Mouse (Mus musculus) MEL (cell line): ENCODE results near the gene Ldah. TPM values are rescaled to one million over a fixed set of nuclear protein-coding genes. Genes with fewer than 3 reads are reported as not detected.

ENCODE experiments used
- DNase-seq: peaks from one replicate; pipeline ENCODE4 v3.0.0; 2011; ENCODE audit warnings: low read depth, low spot score
- H3K27ac ChIP-seq: 2 replicates; pipeline ENCODE4 v1.5.1; 2012; ENCODE audit warnings: low read depth, mild to moderate bottlenecking, control low read depth, low read length, moderate library complexity; ENCODE audit not compliant: control insufficient read depth
- H3K27me3 ChIP-seq, 2 experiments: fragments of 150-350 bp in 1 of 2; sonication (generic) in 1 of 2; 2 replicates each; pipeline ENCODE4 v1.6.1; 2012; ENCODE audit warnings: low read length in 2 of 2, mild to moderate bottlenecking in 2 of 2, improper control_type of control experiment in 1 of 2, moderate library complexity in 1 of 2; ENCODE audit not compliant: insufficient read depth in 2 of 2, control insufficient read depth in 1 of 2
- H3K36me3 ChIP-seq, 2 experiments: 2 replicates each; pipeline ENCODE4 v1.6.1; 2012 to 2014; ENCODE audit warnings: low read length in 2 of 2, improper control_type of control experiment in 1 of 2, inconsistent platforms in 1 of 2, mild to moderate bottlenecking in 1 of 2; ENCODE audit not compliant: insufficient read depth in 2 of 2, control insufficient read depth in 1 of 2
- H3K4me1 ChIP-seq, 2 experiments: fragments of 150-350 bp in 1 of 2; sonication (generic) in 1 of 2; 2 replicates each; pipeline ENCODE4 v1.6.1; 2012; ENCODE audit warnings: low read length in 2 of 2, improper control_type of control experiment in 1 of 2, mild to moderate bottlenecking in 1 of 2; ENCODE audit not compliant: insufficient read depth in 2 of 2, control insufficient read depth in 1 of 2
- H3K4me3 ChIP-seq, 2 experiments: fragments of 150-350 bp in 1 of 2; sonication (generic) in 1 of 2; 2 replicates each; pipeline ENCODE4 v1.5.1; 2012; ENCODE audit warnings: low read depth in 2 of 2, low read length in 2 of 2, mild to moderate bottlenecking in 2 of 2, moderate library complexity in 2 of 2, control low read depth in 1 of 2, improper control_type of control experiment in 1 of 2; ENCODE audit not compliant: control insufficient read depth in 1 of 2, insufficient read depth in 1 of 2
- H3K79me2 ChIP-seq: 2 replicates; pipeline ENCODE4 v1.6.1; 2012; ENCODE audit warnings: mild to moderate bottlenecking, low read length, moderate library complexity; ENCODE audit not compliant: control insufficient read depth, poor library complexity, insufficient read depth
- H3K9ac ChIP-seq: 2 replicates; pipeline ENCODE4 v1.6.1; 2012; ENCODE audit warnings: low read depth, mild to moderate bottlenecking, control low read depth, low read length, moderate library complexity; ENCODE audit not compliant: control insufficient read depth, poor library complexity, severe bottlenecking
- H3K9me3 ChIP-seq: fragments of 150-350 bp; sonication (generic); replicated peaks from 2 replicates; pipeline ENCODE4 v1.6.1; 2012; ENCODE audit warnings: mild to moderate bottlenecking, low read length, improper control_type of control experiment, moderate library complexity; ENCODE audit not compliant: insufficient read depth
- BHLHE40 ChIP-seq: IDR thresholded peaks from 2 replicates; pipeline ENCODE4 v1.6.1; 2012; ENCODE audit warnings: low read depth, mild to moderate bottlenecking, inconsistent platforms, low read length, improper control_type of control experiment, borderline replicate concordance
- CHD2 ChIP-seq: IDR thresholded peaks from 2 replicates; pipeline ENCODE4 v1.6.1; 2011; ENCODE audit warnings: low read length, improper control_type of control experiment
- E2F4 ChIP-seq: IDR thresholded peaks from 2 replicates; pipeline ENCODE4 v1.6.1; 2011; ENCODE audit warnings: low read depth, low read length, improper control_type of control experiment, borderline replicate concordance
- ELF1 ChIP-seq: IDR thresholded peaks from 2 replicates; pipeline ENCODE4 v1.6.1; 2014; ENCODE audit warnings: low read depth, mild to moderate bottlenecking, inconsistent platforms, low read length, improper control_type of control experiment, moderate library complexity
- EP300 ChIP-seq, 2 experiments: IDR thresholded peaks; 2 replicates each; pipeline ENCODE4 v1.6.1; 2011; ENCODE audit warnings: improper control_type of control experiment in 2 of 2, low read length in 2 of 2, low read depth in 1 of 2, mild to moderate bottlenecking in 1 of 2
- ETS1 ChIP-seq: IDR thresholded peaks from 2 replicates; pipeline ENCODE4 v1.6.1; 2012; ENCODE audit warnings: low read depth, mild to moderate bottlenecking, inconsistent platforms, low read length, improper control_type of control experiment, moderate library complexity
- GABPA ChIP-seq: IDR thresholded peaks from 2 replicates; pipeline ENCODE4 v1.6.1; 2012; ENCODE audit warnings: low read depth, mild to moderate bottlenecking, inconsistent platforms, low read length, improper control_type of control experiment, moderate library complexity
- GATA1 ChIP-seq: IDR thresholded peaks from 2 replicates; pipeline ENCODE4 v1.6.1; 2011; ENCODE audit warnings: low read depth, low read length, improper control_type of control experiment
- HCFC1 ChIP-seq: IDR thresholded peaks from 2 replicates; pipeline ENCODE4 v1.6.1; 2012; ENCODE audit warnings: low read depth, mild to moderate bottlenecking, inconsistent platforms, low read length, improper control_type of control experiment, moderate library complexity
- MAFK ChIP-seq: IDR thresholded peaks from 2 replicates; pipeline ENCODE4 v1.6.1; 2011; ENCODE audit warnings: low read depth, mild to moderate bottlenecking, low read length, improper control_type of control experiment, borderline replicate concordance
- MAX ChIP-seq: IDR thresholded peaks from 2 replicates; pipeline ENCODE4 v1.6.1; 2011; ENCODE audit warnings: low read length, improper control_type of control experiment
- MXI1 ChIP-seq: IDR thresholded peaks from 2 replicates; pipeline ENCODE4 v1.6.1; 2011; ENCODE audit warnings: mild to moderate bottlenecking, low read depth, low read length, improper control_type of control experiment
- MYB ChIP-seq: IDR thresholded peaks from 2 replicates; pipeline ENCODE4 v1.6.1; 2011; ENCODE audit warnings: mild to moderate bottlenecking, low read depth, low read length, improper control_type of control experiment
- MYC ChIP-seq: IDR thresholded peaks from 2 replicates; pipeline ENCODE4 v1.6.1; 2011; ENCODE audit warnings: low read depth, mild to moderate bottlenecking, low read length, improper control_type of control experiment, moderate library complexity
- NELFE ChIP-seq: IDR thresholded peaks from 2 replicates; pipeline ENCODE4 v1.6.1; 2011; ENCODE audit warnings: low read depth, low read length, improper control_type of control experiment
- NRF1 ChIP-seq: IDR thresholded peaks from 2 replicates; pipeline ENCODE4 v1.6.1; 2014; ENCODE audit warnings: low read depth, mild to moderate bottlenecking, inconsistent platforms, low read length, improper control_type of control experiment, moderate library complexity; ENCODE audit not compliant: poor library complexity, insufficient read depth, severe bottlenecking
- POLR2A ChIP-seq, 2 experiments: IDR thresholded peaks; 2 replicates each; pipeline ENCODE4 v1.6.1; 2011 to 2012; ENCODE audit warnings: low read length in 2 of 2, mild to moderate bottlenecking in 2 of 2, control low read depth in 1 of 2, improper control_type of control experiment in 1 of 2, low read depth in 1 of 2, moderate library complexity in 1 of 2; ENCODE audit not compliant: control insufficient read depth in 1 of 2, insufficient read depth in 1 of 2, poor library complexity in 1 of 2
- POLR2AphosphoS5 ChIP-seq: IDR thresholded peaks from 2 replicates; pipeline ENCODE4 v1.6.1; 2012; ENCODE audit warnings: low read depth, borderline replicate concordance, mild to moderate bottlenecking, inconsistent platforms, low read length, moderate library complexity, mixed read lengths
- RCOR1 ChIP-seq: IDR thresholded peaks from 2 replicates; pipeline ENCODE4 v1.6.1; 2012; ENCODE audit warnings: low read depth, mild to moderate bottlenecking, inconsistent platforms, low read length, improper control_type of control experiment
- SIN3A ChIP-seq: IDR thresholded peaks from 2 replicates; pipeline ENCODE4 v1.6.1; 2012; ENCODE audit warnings: low read length, improper control_type of control experiment, inconsistent platforms
- SMC3 ChIP-seq: IDR thresholded peaks from 2 replicates; pipeline ENCODE4 v1.6.1; 2011; ENCODE audit warnings: low read depth, low read length, improper control_type of control experiment
- TAL1 ChIP-seq: IDR thresholded peaks from 2 replicates; pipeline ENCODE4 v1.6.1; 2012; ENCODE audit warnings: mild to moderate bottlenecking, inconsistent platforms, low read length, moderate library complexity, mixed read lengths
- TBP ChIP-seq: IDR thresholded peaks from 2 replicates; pipeline ENCODE4 v1.8.0; 2011; ENCODE audit warnings: low read depth, low read length, improper control_type of control experiment
- TCF12 ChIP-seq: IDR thresholded peaks from 2 replicates; pipeline ENCODE4 v1.6.1; 2014; ENCODE audit warnings: low read depth, mild to moderate bottlenecking, inconsistent platforms, low read length, improper control_type of control experiment, moderate library complexity
- UBTF ChIP-seq: IDR thresholded peaks from 2 replicates; pipeline ENCODE4 v1.6.1; 2012; ENCODE audit warnings: low read depth, mild to moderate bottlenecking, inconsistent platforms, low read length, improper control_type of control experiment, moderate library complexity, borderline replicate concordance; ENCODE audit not compliant: insufficient read depth
- USF1 ChIP-seq: IDR thresholded peaks from 2 replicates; pipeline ENCODE4 v1.6.1; 2014; ENCODE audit warnings: low read depth, mild to moderate bottlenecking, inconsistent platforms, low read length, improper control_type of control experiment, moderate library complexity
- USF2 ChIP-seq, 2 experiments: IDR thresholded peaks; 2 replicates each; pipeline ENCODE4 v1.6.1; 2011 to 2012; ENCODE audit warnings: improper control_type of control experiment in 2 of 2, low read length in 2 of 2, borderline replicate concordance in 1 of 2, inconsistent platforms in 1 of 2, low read depth in 1 of 2, mild to moderate bottlenecking in 1 of 2; ENCODE audit not compliant: insufficient read depth in 1 of 2
- ZC3H11A ChIP-seq: IDR thresholded peaks from 2 replicates; pipeline ENCODE4 v1.6.1; 2012; ENCODE audit warnings: low read depth, mild to moderate bottlenecking, inconsistent platforms, low read length, improper control_type of control experiment
- ZMIZ1 ChIP-seq: IDR thresholded peaks from 2 replicates; pipeline ENCODE4 v1.6.1; 2012; ENCODE audit warnings: low read depth, mild to moderate bottlenecking, inconsistent platforms, low read length, improper control_type of control experiment, moderate library complexity
- polyA plus RNA-seq, 2 experiments: library from polyadenylated mRNA; stranded (reverse) in 1 of 2; unstranded in 1 of 2; fragments of >175 nt in 1 of 2; fragments of >200 nt in 1 of 2; gene quantifications; 2 replicates each; pipeline versions ENCODE4 v1.2.1 to v1.2.4; 2012; ENCODE audit warnings: low replicate concordance in 2 of 2, low read depth in 1 of 2; ENCODE audit not compliant: insufficient read length in 2 of 2, insufficient read depth in 1 of 2, missing spikeins in 1 of 2
- total RNA-seq: library from RNA; depleted of rRNA; stranded (reverse); fragments of 300-350 nt; gene quantifications from 2 replicates; pipeline ENCODE4 v1.2.3, GENCODE M21; 2012

Ldah gene
- total and polyA plus RNA-seq, 3 experiments: 28.6 to 132 (median 44.2) TPM

- no peaks in the 10 kb centered on the region for H3K9me3 ChIP-seq
- peaks cover 19 to 20% of the 10 kb centered on the region in 2 experiments for H3K4me1 ChIP-seq
- peak; percentile 90 for DNase-seq
- H3K27ac ChIP-seq: peak overlapping the region; percentile 45; the same call in 1 of the 2 replicates
- peak overlapping the region in 1 of 2 experiments; percentile 19; a peak in 1 of 4 replicates for H3K4me3 ChIP-seq
- H3K79me2 ChIP-seq: no peaks in the 10 kb centered on the region
- no peaks in the 10 kb centered on the region for H3K27me3 ChIP-seq
- H3K36me3 ChIP-seq: peaks cover 0 to 24% of the 10 kb centered on the region in 2 experiments; a peak in 2 of 4 replicates
- H3K9ac ChIP-seq: no peak overlapping the region
- peak; percentile 49 for TF ChIP-seq TAL1
- peak; percentile 66 for TF ChIP-seq RCOR1
- TF ChIP-seq HCFC1: peak; percentile 34; the same call in 1 of the 2 replicates
- no peak for TF ChIP-seq SMC3
- no peak for TF ChIP-seq USF2 (IDR thresholded peaks at IDR 0.05; ENCODE audit: borderline replicate concordance in 1 of 2, insufficient read depth in 1 of 2, low read depth in 1 of 2, low read length in 2 of 2)
- no peak for TF ChIP-seq CHD2
- TF ChIP-seq ELF1: no peak
- TF ChIP-seq GABPA: no peak
- no peak for TF ChIP-seq NELFE
- TF ChIP-seq BHLHE40: peak; percentile 80
- no peak for TF ChIP-seq POLR2AphosphoS5
- peak; percentile 27; the same call in 1 of the 2 replicates for TF ChIP-seq MXI1
- TF ChIP-seq MYB: no peak
- TF ChIP-seq E2F4: no peak
- TF ChIP-seq EP300 (IDR thresholded peaks at IDR 0.05; ENCODE audit: low read depth in 1 of 2, low read length in 2 of 2): peak; percentile 78 to 87
- no peak for TF ChIP-seq NRF1
- TF ChIP-seq POLR2A (IDR thresholded peaks at IDR 0.05; ENCODE audit: control insufficient read depth in 1 of 2, insufficient read depth in 1 of 2, low read depth in 1 of 2, low read length in 2 of 2, poor library complexity in 1 of 2): no peak
- no peak for TF ChIP-seq USF1
- peak; percentile 69 for TF ChIP-seq GATA1
- TF ChIP-seq TBP: peak; percentile 77
- TF ChIP-seq MYC: peak; percentile 53; the same call in 1 of the 2 replicates
- TF ChIP-seq ZC3H11A: no peak
- peak; percentile 68 for TF ChIP-seq MAX
- peak; percentile 91 for TF ChIP-seq ETS1
- TF ChIP-seq ZMIZ1: no peak
- peak; percentile 77 for TF ChIP-seq TCF12
- 0 out of 2 replicates have a peak, but pooled peaks have one; percentile 32 for TF ChIP-seq MAFK
- TF ChIP-seq UBTF: no peak
- peak; percentile 64 for TF ChIP-seq SIN3A
These were observed 18.2 kb upstream of the Ldah start for GRCm38 (mm10) chr12:8189722-8190121.
